Mouse (Mus musculus) kidney, embryonic 16.5 days (tissue): Measurements from ENCODE around the gene Slc37a1. TPM values are rescaled to one million over a fixed set of nuclear protein-coding genes. Genes with fewer than 3 reads are reported as not detected.

Experiments used
- ATAC-seq: fragments of 200-750 bp; cut with Nextera tagmentation; 2 replicates; pipeline ENCODE4 v1.8.0; 2017; ENCODE audit warnings: moderate TSS enrichment; ENCODE audit not compliant: low FRiP score, low TSS enrichment
- H3K27ac ChIP-seq: fragments of 300-500 bp; sonication (generic); 2 replicates; pipeline ENCODE4 v1.5.1; 2014; ENCODE audit warnings: low read length
- H3K27me3 ChIP-seq: fragments of 300-500 bp; sonication (generic); 2 replicates; pipeline ENCODE4 v1.6.1; 2014; ENCODE audit warnings: low read length, control low read depth, mixed read lengths; ENCODE audit not compliant: insufficient read depth
- H3K36me3 ChIP-seq: fragments of 300-500 bp; sonication (generic); 2 replicates; pipeline ENCODE4 v1.6.1; 2014; ENCODE audit warnings: low read length, control low read depth, mixed read lengths; ENCODE audit not compliant: insufficient read depth
- H3K4me1 ChIP-seq: fragments of 300-500 bp; sonication (generic); 2 replicates; pipeline ENCODE4 v1.6.1; 2014; ENCODE audit warnings: low read length, control low read depth, mixed read lengths; ENCODE audit not compliant: insufficient read depth
- H3K4me2 ChIP-seq: fragments of 300-500 bp; sonication (generic); replicated peaks from 2 replicates; pipeline ENCODE4 v1.6.1; 2014; ENCODE audit warnings: low read depth, low read length
- H3K4me3 ChIP-seq: fragments of 300-500 bp; sonication (generic); 2 replicates; pipeline ENCODE4 v1.5.1; 2014; ENCODE audit warnings: mild to moderate bottlenecking, low read length
- H3K9ac ChIP-seq: fragments of 300-500 bp; sonication (generic); replicated peaks from 2 replicates; pipeline ENCODE4 v1.6.1; 2014; ENCODE audit warnings: low read length
- H3K9me3 ChIP-seq: fragments of 300-500 bp; sonication (generic); 2 replicates; pipeline ENCODE4 v1.6.1; 2016; ENCODE audit warnings: low read length, control low read depth
- WGBS: fragments of 180-500 bp; shearing (Covaris S2); extraction: QIAGEN DNeasy Blood & Tissue Kit; methylation state at CpG from one replicate; pipeline ENCODE4 v1.1.7; 2014; 5-methylcytosine and 5-hydroxymethylcytosine counted together
- polyA plus RNA-seq: library from polyadenylated mRNA; unstranded; fragments of >200 nt; fragmentation: Nextera tagmentation; extraction: Ambion mirVana; gene quantifications from 2 replicates; pipeline ENCODE4 v1.2.1, GENCODE M21; 2015

Slc37a1 gene
- polyA plus RNA-seq, 1 experiment from 2014 or later = 2.8 TPM

DNA sequence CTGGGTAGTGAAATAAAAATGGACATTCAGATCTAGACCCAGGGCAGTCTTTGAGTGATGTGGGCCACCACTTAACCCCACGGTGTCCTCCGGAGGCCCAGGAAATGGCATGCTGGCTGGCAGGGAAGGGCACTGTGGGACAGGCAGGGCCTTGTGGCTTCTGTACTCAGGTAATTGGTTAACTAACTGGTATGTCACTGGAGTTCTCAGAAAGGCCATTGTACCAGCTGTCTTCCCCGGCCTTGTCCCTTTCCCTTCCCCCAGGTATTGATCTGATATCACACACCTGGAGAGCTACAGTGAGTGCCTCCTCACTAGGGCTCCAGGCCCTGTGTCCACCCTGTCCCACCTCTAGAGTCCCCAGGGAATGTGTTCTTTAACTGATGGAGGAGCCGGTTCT lies 36.8 kb downstream of the Slc37a1 start:
- H3K9me3 ChIP-seq = no peaks in the 10 kb centered on the region
- no peaks in the 10 kb centered on the region for H3K4me1 ChIP-seq
- H3K4me2 ChIP-seq = no peak overlapping the region
- no peak overlapping the region for H3K4me3 ChIP-seq
- WGBS = 75% methylated on average over 4 of the region's 4 CpGs
- no peak overlapping the region for H3K27ac ChIP-seq
- H3K27me3 ChIP-seq = no peaks in the 10 kb centered on the region
- no peak overlapping the region for H3K9ac ChIP-seq
- no peak; the same call in 1 of the 2 replicates for ATAC-seq
- H3K36me3 ChIP-seq = no peaks in the 10 kb centered on the region

DNA sequence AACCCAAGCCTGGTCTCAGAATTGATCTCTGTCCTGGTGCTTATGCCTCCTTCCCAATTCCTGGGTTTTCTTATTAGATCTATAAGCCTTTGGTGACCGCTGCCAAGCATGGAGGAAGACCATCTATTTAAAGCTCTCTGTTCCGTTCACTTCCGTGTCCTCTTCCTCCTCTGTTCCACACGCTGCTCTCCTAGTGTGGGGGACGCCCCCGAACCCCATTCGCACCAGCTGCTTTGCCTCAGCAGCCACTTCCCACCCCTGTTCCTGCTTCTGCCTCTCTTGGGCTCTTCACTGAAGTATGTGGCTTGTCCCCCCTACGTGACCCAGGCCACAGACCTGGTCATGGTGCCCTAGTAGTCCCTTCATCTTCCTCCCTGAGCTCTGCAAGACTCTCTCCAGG lies 37.6 kb downstream of the Slc37a1 start:
- H3K36me3 ChIP-seq = no peaks in the 10 kb centered on the region
- no peak for ATAC-seq
- WGBS = 89% methylated on average over 8 of the region's 8 CpGs

DNA sequence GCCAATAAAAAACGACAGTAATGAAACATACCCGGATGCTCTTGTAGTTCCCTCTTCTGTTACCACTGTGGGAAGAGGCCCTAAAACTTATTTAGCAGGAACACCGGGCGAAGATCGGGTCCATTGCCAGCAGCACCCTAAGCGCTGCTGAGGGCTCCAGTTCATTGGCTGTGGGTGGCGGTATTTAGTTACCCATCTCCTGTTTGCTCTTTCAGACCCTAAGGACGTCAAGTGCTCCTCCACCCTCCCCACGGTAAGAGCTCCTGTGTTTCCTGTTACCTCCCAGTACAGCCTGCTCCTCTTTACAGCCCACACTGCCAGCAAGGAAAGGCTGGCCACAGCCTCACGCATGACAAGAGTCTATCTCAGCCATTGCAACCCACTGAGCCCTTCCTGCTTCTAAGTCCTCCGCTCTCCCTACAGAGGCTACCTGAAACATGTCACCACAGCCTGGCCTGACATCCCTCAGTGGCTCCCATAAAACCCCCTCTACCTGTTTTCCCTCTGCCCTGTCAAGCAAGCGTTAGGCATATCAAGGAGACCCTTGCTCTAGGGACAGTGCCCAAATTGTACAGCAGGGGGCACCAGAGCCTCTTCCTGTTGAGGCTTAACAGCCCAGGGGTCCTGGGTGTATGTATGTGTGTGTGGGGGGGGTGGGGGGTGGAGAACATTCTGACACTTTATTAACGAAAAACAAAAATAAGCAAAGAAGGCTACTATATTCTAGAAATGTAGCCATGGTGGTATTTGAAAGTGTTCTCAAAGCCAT lies 39.0 kb downstream of the Slc37a1 start:
- Histone ChIP-seq H3K9ac (no peak overlapping the region), H3K27ac (no peak overlapping the region), H3K9me3 (no peaks in the 10 kb centered on the region), H3K4me2 (no peak overlapping the region), H3K4me3 (no peak overlapping the region), H3K36me3 (no peaks in the 10 kb centered on the region), H3K4me1 (no peaks in the 10 kb centered on the region), H3K27me3 (no peaks in the 10 kb centered on the region)
- no peak for ATAC-seq
- WGBS = 56% methylated on average over 13 of the region's 13 CpGs

More for the DNA sequence above, 37.6 kb downstream of the Slc37a1 start:
- Histone ChIP-seq H3K27me3 (no peaks in the 10 kb centered on the region), H3K4me1 (no peaks in the 10 kb centered on the region), H3K4me3 (no peak overlapping the region), H3K27ac (no peak overlapping the region), H3K9me3 (no peaks in the 10 kb centered on the region), H3K9ac (no peak overlapping the region), H3K4me2 (no peak overlapping the region)

DNA sequence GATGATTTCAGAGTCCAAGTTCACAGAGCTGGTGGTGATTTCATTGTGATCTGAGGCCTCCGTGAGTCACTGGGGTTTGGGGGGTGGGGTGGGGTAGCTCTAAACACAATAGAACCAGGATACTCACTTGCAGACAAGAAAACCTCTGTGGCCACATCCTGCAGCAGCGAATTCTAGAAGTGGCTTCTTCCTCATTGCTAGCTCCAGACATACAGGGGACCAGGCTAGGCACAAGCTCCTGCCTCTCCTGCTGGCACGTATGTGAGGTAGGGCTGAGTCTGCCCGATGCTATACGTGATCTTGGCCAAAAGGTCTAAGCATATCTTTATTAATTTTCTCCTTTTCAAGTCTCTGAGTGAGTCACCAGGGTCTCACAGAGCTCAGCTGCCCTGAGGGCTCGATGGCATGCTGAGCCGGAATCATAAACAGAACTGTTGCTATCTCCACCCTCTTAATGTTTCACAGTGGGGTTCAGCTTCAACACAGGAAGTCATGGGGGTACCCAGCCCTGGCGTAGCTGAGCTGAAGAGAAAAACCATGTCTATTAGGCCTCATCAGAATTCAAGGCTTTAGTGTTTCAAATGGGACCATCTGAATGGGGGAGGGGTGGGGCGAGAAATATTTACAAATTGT lies 39.7 kb downstream of the Slc37a1 start:
- Histone ChIP-seq H3K36me3 (no peaks in the 10 kb centered on the region), H3K4me3 (no peak overlapping the region), H3K9ac (no peak overlapping the region), H3K4me1 (no peaks in the 10 kb centered on the region), H3K27me3 (no peaks in the 10 kb centered on the region), H3K27ac (no peak overlapping the region), H3K9me3 (no peaks in the 10 kb centered on the region), H3K4me2 (no peak overlapping the region)
- no peak for ATAC-seq
- 53% methylated on average over 9 of the region's 9 CpGs for WGBS

DNA sequence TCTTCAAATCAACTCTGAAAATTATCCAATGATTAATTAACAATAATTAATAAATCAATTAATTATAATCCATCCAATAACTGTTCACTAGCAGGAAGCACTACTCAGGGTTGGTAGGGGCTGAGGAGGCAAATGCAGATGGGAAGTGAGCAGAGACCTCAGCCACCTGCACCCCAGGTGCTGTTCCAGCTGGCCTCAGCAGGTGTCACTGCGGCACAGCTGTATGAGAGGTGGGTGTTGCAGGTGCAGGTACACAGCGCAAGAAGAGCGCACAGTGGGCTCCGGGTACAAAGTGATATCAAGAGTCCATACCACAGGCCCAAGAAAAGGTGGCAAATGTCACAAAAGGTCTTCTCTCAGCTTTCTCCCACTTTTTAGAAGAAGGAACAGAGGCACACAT lies 41.9 kb downstream of the Slc37a1 start:
- no peak overlapping the region for H3K27ac ChIP-seq
- no peaks in the 10 kb centered on the region for H3K36me3 ChIP-seq
- no peaks in the 10 kb centered on the region for H3K9me3 ChIP-seq
- no peak overlapping the region for H3K4me2 ChIP-seq
- H3K27me3 ChIP-seq = no peaks in the 10 kb centered on the region
- no peak overlapping the region for H3K4me3 ChIP-seq
- ATAC-seq = no peak
- H3K4me1 ChIP-seq = no peaks in the 10 kb centered on the region
- no peak overlapping the region for H3K9ac ChIP-seq
- WGBS = 56% methylated on average over 4 of the region's 4 CpGs

DNA sequence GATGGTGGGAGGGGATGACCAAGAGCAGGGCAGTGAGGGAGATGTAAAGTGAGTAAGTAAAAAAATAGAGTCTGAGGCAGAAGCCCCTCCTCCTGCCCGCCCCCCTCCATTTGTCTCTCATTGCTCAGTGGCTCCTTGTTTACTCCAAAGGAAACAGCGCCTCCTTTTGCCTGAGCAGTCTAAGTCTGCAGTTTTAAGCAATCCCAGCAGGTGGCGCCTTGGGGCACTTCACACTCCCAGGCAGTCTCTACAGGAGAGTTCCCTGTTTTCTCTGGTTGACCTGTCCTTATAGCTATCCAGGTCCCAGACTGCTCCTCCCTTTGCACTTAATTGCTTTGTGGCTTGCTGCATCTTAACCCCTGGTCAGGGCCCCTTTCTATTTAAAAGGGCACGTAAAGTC lies 44.0 kb downstream of the Slc37a1 start:
- H3K27ac ChIP-seq = no peak overlapping the region
- H3K4me3 ChIP-seq = no peak overlapping the region
- peaks cover 4% of the 10 kb centered on the region for H3K4me1 ChIP-seq
- no peak overlapping the region for H3K4me2 ChIP-seq
- H3K9me3 ChIP-seq = no peaks in the 10 kb centered on the region
- H3K36me3 ChIP-seq = no peaks in the 10 kb centered on the region
- WGBS = 40% methylated on average over 4 of the region's 4 CpGs
- no peak overlapping the region for H3K9ac ChIP-seq
- H3K27me3 ChIP-seq = no peaks in the 10 kb centered on the region
- no peak; the same call in 1 of the 2 replicates for ATAC-seq

DNA sequence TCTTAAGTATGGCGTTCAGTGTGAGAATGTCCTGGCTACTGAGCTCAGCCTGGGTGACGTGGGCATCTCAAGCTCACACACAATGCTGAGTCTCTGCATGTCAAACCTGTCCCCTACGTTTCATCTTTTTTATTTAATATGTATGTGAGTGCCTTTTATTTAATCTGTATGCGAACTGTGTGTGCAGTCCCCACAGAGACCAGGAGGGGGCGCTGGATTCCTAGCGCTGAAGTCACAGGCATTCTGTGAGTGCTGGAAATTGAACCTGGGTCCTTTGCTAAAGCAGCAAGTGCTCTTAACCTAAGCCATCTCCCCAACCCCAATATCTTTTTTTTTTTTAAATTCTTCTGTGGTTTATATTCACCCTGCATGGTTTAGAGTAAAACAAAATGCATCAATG lies 44.7 kb downstream of the Slc37a1 start:
- H3K4me3 ChIP-seq = no peak overlapping the region
- H3K4me1 ChIP-seq = peaks cover 10% of the 10 kb centered on the region
- no peak for ATAC-seq
- H3K27ac ChIP-seq = no peak overlapping the region
- H3K4me2 ChIP-seq = no peak overlapping the region
- H3K9me3 ChIP-seq = no peaks in the 10 kb centered on the region
- no peaks in the 10 kb centered on the region for H3K36me3 ChIP-seq
- no peak overlapping the region for H3K9ac ChIP-seq
- no peaks in the 10 kb centered on the region for H3K27me3 ChIP-seq
- WGBS = 84% methylated on average over 6 of the region's 6 CpGs

DNA sequence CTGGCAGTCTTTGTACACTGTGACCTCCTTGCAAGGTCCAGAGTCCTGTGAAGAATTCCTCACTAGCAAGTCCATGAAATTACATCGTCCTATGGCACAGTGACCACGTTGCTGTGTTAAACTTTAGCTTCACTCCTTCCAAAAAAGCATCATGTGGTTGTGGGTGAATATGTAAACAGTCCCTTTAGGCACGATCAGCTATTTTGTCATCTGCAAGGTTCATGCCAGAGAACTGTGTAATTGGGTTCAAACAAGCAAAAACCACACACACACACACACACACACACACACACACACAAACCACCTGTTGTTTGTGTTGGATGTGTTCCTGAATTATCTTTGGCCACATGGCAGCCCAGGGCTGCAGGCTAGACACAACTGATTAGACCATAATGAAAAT lies 45.3 kb downstream of the Slc37a1 start:
- no peak overlapping the region for H3K4me3 ChIP-seq
- no peak overlapping the region for H3K9ac ChIP-seq
- 52% methylated on average over 3 of the region's 3 CpGs for WGBS
- 0 out of 2 replicates have a peak overlapping the region, but pooled peaks have one; percentile 33 for H3K27ac ChIP-seq
- H3K36me3 ChIP-seq = no peaks in the 10 kb centered on the region
- H3K9me3 ChIP-seq = no peaks in the 10 kb centered on the region
- peak; percentile 36; the same call in 1 of the 2 replicates for ATAC-seq
- no peak overlapping the region for H3K4me2 ChIP-seq
- H3K27me3 ChIP-seq = no peaks in the 10 kb centered on the region
- H3K4me1 ChIP-seq = peaks cover 11% of the 10 kb centered on the region

DNA sequence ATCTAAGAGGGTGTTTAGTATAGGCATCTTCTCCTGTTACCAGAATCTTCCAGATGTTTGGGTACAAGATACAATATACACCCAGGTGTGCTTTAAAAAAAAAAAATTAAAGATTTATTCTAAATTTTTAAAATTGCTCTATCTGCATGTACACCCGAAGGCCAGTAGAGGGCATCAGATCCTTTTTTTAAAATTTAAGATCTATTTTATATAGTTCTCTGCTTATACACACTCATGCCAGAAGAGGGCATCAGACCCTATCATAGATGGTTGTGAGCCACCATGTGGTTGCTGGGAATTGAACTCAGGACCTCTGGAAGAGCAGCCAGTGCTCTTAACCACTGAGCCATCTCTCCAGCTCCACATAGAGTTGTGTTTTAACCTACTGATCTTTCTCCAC lies 45.7 kb downstream of the Slc37a1 start:
- H3K9ac ChIP-seq = no peak overlapping the region
- H3K4me2 ChIP-seq = no peak overlapping the region
- H3K27me3 ChIP-seq = no peaks in the 10 kb centered on the region
- no peak overlapping the region for H3K27ac ChIP-seq
- peaks cover 11% of the 10 kb centered on the region for H3K4me1 ChIP-seq
- no peak overlapping the region for H3K4me3 ChIP-seq
- H3K36me3 ChIP-seq = no peaks in the 10 kb centered on the region
- 58% methylated on average over 1 of the region's 1 CpGs for WGBS
- no peaks in the 10 kb centered on the region for H3K9me3 ChIP-seq
- no peak for ATAC-seq
